Mouse (Mus musculus) lung, postnatal 25 days (tissue): ENCODE measurements around the gene Epb41l4b.

Source experiments
- DNase-seq: peaks from one replicate; pipeline ENCODE4 v3.0.0; 2022; ENCODE audit warnings: low spot score

Gene Epb41l4b

DNA sequence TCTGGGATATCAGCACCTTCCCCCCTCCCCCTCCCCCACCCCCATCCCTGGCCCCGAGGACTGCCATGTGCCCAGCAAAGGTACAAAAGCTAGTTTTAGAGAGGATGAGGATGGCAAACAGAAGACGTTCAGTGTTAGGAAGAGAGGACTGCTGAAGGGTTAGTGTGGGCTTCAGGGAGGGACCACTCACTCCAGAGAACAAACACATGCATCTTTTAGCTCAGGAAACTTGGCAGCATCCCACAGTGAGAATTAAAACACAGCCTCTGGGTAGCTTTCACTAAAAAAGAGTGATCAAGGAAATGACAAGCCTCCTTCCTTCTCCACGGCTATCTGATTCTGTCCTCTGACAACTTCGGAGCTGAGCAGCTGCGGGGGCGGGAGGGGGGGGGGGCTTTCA, 132.3 kb downstream of the Epb41l4b start:
- no peak for DNase-seq

DNA sequence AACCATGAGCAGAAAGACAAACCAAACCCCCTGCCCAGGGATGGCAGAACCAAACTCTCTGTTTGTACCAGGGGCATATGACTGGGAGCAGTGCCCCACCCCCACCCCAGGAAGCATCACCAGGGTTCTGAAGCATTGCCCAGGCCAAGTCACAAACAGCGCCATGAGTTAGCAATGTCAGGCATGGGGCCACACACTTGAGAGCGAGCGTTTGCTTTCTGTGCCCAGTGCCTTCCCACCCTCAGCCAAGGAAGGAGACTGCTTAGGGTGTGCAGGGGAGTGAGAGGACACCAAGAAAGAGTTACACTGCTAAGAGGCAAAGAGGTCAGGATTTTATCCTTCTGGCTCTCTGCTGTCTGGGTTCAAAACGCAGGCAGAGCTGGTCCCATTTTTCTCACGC, 132.8 kb downstream of the Epb41l4b start:
- no peak for DNase-seq

GRCm38 (mm10) chr4:57007717-57008116, 135.5 kb downstream of the Epb41l4b start:
- DNase-seq, result no peak

DNA sequence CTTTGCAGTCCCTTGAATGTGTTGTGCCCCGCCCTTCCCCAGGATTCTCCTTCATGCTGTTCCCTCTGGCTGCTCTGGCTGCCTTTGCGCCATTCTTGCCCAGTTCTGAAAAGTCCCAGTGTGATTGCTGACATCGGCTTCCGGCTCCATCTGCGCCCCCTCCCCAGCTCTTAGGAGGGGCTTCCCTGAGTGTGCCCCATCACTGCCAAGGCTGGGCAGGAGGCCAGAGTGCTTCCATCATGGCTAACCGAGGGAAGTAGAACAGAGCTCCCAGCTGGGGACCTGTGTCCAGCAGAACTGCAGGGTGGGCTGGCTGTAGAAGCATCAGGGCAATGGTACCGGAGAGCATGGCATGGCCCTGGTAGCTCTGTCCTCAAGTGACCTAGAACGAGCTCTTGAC, 138.2 kb downstream of the Epb41l4b start:
- no peak for DNase-seq

DNA sequence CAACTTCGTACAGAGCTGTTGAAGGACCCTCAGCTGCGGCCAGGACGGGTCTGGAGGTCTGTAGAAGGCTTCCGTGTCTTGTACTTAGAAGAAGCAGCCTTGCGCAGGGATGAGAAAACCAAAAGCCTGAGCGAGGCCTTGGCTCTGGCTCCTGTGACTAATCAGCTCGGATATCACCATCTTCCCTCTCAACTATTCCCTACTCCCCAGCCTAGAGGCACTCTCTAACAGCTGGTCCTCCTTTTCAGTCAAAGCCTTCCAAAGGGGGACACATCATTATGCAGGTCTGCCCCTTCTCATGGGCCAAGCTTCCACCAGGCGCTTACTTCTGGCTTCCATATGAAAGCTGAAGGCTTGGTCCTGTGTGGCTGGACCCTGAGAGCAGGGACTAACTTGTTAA, 139.4 kb downstream of the Epb41l4b start:
- DNase-seq, result no peak

- DNase-seq, result no peak
These were observed 140.5 kb downstream of the Epb41l4b start for GRCm38 (mm10) chr4:57002751-57003150.

DNA sequence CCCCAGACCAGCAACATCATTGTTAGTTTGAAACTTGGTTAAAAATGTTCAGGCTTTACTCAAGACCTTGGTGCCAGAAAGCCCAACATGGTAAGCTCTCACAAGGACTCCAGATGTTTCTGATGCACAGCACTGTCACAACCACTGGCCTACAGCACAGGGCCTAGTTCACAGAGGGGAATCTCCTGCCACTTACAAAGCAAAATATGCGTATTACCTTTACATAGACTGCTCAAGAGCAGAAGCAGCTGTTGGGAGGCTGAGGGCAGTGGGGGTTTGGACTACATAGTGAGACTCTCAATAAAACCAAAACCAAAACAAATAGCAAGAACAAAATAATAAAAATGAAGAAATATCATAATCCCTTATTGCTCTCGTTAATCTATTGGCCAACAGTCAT, 141.8 kb downstream of the Epb41l4b start:
- no peak for DNase-seq

GRCm38 (mm10) chr4:56993331-56993730, 149.9 kb downstream of the Epb41l4b start:
- no peak for DNase-seq

GRCm38 (mm10) chr4:56991951-56992350, 151.3 kb downstream of the Epb41l4b start:
- peak; percentile 21 for DNase-seq

DNA sequence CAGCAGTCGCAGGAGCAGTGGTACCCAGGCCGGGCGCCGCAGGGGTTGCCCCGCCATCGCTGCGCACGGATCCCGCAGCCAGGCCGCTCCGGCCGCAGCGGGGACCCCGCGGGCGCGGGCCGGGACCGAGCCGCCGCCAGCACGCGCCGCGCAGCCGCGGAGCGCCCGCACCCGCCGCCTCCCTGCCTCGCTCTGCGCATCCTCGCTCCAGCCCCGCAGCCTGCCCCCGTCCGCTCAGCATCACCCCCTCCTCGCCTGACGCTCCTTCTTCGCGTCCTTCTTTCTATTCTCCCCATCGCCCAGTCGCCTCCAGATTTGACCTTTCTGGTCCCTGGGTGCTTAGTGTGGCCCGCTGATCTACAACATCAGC, 153.0 kb downstream of the Epb41l4b start, which contains the start of gene Frrs1l:
TSS of gene Frrs1l (minus strand) at position 177 of the 370 bp plus-strand sequence.
- no peak for DNase-seq

GRCm38 (mm10) chr4:56989431-56990214, 153.6 kb downstream of the Epb41l4b start:
- no peak for DNase-seq

- no peak for DNase-seq
These were observed 177.6 kb downstream of the Epb41l4b start for GRCm38 (mm10) chr4:56965586-56966179.

GRCm38 (mm10) chr4:56963687-56964086, 179.6 kb downstream of the Epb41l4b start:
- DNase-seq, result no peak

- no peak for DNase-seq
These were observed 181.8 kb downstream of the Epb41l4b start for GRCm38 (mm10) chr4:56961320-56961925.

DNA sequence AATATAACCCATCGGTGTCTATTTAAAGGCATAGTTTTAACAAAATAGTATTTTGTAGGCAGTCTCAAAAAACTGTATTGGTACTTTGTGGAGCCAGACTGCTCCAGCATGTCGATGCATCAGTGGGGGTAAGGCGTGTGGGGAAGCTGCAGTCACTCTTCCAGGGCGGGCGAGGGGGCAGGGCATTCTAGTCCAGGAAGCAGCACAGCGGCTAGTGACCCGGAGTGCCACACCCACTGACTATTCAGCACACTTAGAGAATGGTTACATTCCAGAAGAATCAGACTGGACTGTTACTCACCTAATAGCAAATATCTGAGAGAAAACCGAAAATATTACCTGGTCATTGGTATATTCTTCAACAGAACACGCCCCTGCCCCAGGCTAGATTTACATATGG, 185.7 kb downstream of the Epb41l4b start:
- DNase-seq, result no peak

- DNase-seq, result no peak
These were observed 190.0 kb downstream of the Epb41l4b start for GRCm38 (mm10) chr4:56953235-56953634.

DNA sequence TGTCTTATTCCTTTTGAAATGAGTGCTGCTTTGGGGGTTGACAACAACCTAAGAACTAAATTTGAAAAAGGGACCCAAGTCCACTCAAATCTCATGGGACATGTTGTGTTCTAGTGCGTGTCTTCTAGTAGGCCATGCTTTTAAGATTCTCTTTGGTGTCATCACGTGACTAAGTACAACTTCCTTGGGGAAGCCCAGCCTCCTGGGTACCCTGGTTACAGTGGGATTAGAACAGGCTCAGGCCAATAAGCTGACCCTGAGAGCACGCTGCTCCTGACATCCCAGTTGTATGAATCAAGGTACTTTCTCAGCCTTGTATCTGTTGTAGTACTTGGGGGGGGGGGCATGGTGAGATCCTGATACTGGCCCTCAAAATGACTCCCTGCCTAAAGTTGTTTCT, 191.5 kb downstream of the Epb41l4b start:
- no peak for DNase-seq

- DNase-seq, result no peak
These were observed 193.7 kb downstream of the Epb41l4b start for GRCm38 (mm10) chr4:56949494-56949893.

- peak; percentile 96 for DNase-seq
These were observed 196.3 kb downstream of the Epb41l4b start, which contains the start of gene Tmem245 for GRCm38 (mm10) chr4:56946641-56947640. Tmem245 (minus strand) TSS chr4:56947437.

DNA sequence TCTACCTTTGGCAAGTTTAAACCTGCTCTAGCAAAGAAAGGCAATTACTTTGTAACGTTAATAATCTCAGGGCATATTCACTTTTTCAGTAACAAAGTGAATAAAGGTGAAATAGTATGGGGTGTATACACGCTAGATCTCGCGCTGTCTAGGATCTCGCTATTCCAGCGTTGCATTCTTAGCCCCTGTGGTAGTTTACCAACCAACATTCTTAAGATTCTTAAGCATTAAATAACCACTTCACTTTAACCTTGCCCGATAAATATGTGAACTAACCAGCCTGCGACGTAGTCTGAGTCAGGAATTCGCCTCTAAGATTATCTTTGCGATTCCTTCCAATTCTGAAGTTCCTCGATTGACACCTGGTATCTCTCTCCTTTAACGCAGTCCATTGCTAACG, 197.1 kb downstream of the Epb41l4b start:
- DNase-seq, result peak; percentile 48

DNA sequence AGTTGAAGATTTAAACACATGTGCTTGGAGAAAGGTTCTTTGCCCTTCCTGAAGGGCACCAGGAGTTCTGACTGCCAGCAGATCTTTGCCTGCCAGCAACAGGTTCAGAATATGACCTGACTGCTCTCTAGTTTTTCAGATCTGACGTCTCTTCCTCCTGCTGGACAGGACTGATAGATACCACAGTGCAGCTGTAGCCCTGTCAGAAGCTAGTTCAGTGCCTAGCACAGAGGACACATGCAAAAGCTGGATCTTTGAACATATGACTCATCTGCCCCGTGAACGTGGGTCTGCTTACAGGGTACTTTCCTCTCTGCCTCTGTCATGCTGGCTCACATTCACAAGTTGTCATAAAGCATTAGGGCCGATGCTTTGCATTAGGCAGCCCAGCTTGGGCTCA, 199.0 kb downstream of the Epb41l4b start:
- no peak for DNase-seq

GRCm38 (mm10) chr4:56943258-56943657, 200.0 kb downstream of the Epb41l4b start:
- peak; percentile 89 for DNase-seq
